Mouse (Mus musculus) forebrain, embryonic 13.5 days (tissue): ENCODE data around the gene Btbd19. TPM values are rescaled to one million over a fixed set of nuclear protein-coding genes. Genes with fewer than 3 reads are reported as not detected.

Source experiments
- ATAC-seq: fragments of 200-750 bp; cut with Nextera tagmentation; 2 replicates; pipeline ENCODE4 v1.8.0; 2017
- H3K27ac ChIP-seq: fragments of 300-500 bp; sonication (generic); 2 replicates; pipeline ENCODE4 v1.5.1; 2015; ENCODE audit warnings: inconsistent platforms, mild to moderate bottlenecking, moderate library complexity
- H3K27me3 ChIP-seq: fragments of 300-500 bp; sonication (generic); 2 replicates; pipeline ENCODE4 v1.6.1; 2015; ENCODE audit warnings: mild to moderate bottlenecking, inconsistent platforms
- H3K36me3 ChIP-seq: fragments of 300-500 bp; sonication (generic); 2 replicates; pipeline ENCODE4 v1.6.1; 2015; ENCODE audit warnings: mild to moderate bottlenecking, inconsistent platforms; ENCODE audit not compliant: poor library complexity, severe bottlenecking
- H3K4me1 ChIP-seq: fragments of 300-500 bp; sonication (generic); 2 replicates; pipeline ENCODE4 v1.6.1; 2015; ENCODE audit warnings: inconsistent platforms
- H3K4me2 ChIP-seq: fragments of 300-500 bp; sonication (generic); 2 replicates; pipeline ENCODE4 v1.6.1; 2015; ENCODE audit warnings: inconsistent platforms, mild to moderate bottlenecking, moderate library complexity
- H3K4me3 ChIP-seq: fragments of 300-500 bp; sonication (generic); 2 replicates; pipeline ENCODE4 v1.5.1; 2015; ENCODE audit warnings: mild to moderate bottlenecking, inconsistent platforms
- H3K9ac ChIP-seq: fragments of 300-500 bp; sonication (generic); 2 replicates; pipeline ENCODE4 v1.6.1; 2015; ENCODE audit warnings: mild to moderate bottlenecking, inconsistent platforms
- H3K9me3 ChIP-seq: fragments of 300-500 bp; sonication (generic); replicated peaks from 2 replicates; pipeline ENCODE4 v1.6.1; 2016; ENCODE audit warnings: inconsistent platforms
- WGBS: fragments of 180-500 bp; shearing (Covaris S2); methylation state at CpG from one replicate; pipeline ENCODE4 v1.1.7; 2015; 5-methylcytosine and 5-hydroxymethylcytosine counted together
- polyA plus RNA-seq: library from polyadenylated mRNA; unstranded; fragments of >200 nt; fragmentation: Nextera tagmentation; extraction: Ambion mirVana; gene quantifications from 2 replicates; pipeline ENCODE4 v1.2.1, GENCODE M21; 2015

Btbd19 gene
- polyA plus RNA-seq, 1 experiment from 2014 or later = 3.1 TPM

DNA sequence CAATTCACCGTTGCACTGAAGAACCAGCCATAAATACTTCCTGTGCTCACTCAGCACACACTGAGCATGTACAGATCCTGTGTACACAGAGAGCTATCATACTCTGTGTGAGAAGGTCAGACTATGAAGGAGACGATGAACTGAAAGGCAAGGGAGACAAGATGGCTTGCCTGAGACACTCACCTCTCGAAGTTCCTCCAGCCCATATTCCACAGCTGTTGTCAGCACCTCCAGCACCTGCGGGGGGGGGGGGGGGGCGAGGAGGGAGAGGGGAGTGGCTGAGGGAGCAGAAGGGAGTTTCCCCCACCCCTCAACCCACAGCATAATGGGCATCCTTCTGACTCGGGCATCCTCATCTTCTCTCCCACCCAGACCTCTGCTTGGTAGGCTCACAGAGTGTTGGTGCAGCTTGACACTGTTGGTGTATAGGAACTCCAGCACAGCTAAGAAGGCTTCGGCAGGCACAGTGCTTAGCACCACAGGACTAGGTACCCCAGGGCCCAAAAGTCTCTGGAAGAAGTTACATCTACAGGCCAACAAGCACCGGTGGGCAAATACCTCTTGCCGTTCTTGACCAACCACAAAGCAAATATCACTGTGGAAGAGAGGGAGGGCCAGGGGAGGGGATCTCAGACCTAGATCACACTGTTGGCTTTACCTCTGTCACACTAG lies 1.8 kb downstream of the Btbd19 start:
- WGBS = 87% methylated on average over 7 of the region's 9 CpGs
- peaks cover 30% of the 10 kb centered on the region for H3K4me1 ChIP-seq
- no peak overlapping the region for H3K27ac ChIP-seq
- H3K9ac ChIP-seq = no peak overlapping the region
- no peak for ATAC-seq
- H3K36me3 ChIP-seq = peaks cover 7% of the 10 kb centered on the region
- H3K4me2 ChIP-seq = no peak overlapping the region
- H3K4me3 ChIP-seq = no peak overlapping the region
- no peaks in the 10 kb centered on the region for H3K9me3 ChIP-seq
- no peaks in the 10 kb centered on the region for H3K27me3 ChIP-seq

DNA sequence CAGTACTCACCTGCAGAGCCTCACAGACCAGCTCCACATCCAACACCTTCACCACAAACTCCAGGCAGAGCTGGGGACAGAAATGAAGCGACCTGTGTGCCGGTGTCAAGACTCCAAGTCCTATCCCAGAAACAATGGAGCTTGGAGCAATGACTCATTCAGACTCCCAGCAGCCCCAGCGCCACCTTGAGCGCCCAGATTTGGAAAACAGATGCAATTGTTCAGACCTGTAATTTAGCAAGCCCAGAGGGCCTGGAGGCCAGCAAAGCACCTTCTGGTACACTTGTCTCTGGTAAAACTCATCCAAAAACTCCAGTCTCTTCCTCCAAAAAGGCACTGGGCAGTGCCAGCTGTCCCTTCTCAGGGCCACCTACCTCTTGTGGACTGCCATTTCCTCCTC lies 3.3 kb downstream of the Btbd19 start:
- Histone ChIP-seq H3K27ac (no peak overlapping the region), H3K27me3 (no peaks in the 10 kb centered on the region), H3K4me2 (no peak overlapping the region), H3K9ac (no peak overlapping the region), H3K36me3 (no peaks in the 10 kb centered on the region), H3K4me3 (no peak overlapping the region), H3K4me1 (peaks cover 30% of the 10 kb centered on the region), H3K9me3 (no peaks in the 10 kb centered on the region)
- WGBS = 76% methylated on average over 4 of the region's 4 CpGs
- ATAC-seq = no peak

DNA sequence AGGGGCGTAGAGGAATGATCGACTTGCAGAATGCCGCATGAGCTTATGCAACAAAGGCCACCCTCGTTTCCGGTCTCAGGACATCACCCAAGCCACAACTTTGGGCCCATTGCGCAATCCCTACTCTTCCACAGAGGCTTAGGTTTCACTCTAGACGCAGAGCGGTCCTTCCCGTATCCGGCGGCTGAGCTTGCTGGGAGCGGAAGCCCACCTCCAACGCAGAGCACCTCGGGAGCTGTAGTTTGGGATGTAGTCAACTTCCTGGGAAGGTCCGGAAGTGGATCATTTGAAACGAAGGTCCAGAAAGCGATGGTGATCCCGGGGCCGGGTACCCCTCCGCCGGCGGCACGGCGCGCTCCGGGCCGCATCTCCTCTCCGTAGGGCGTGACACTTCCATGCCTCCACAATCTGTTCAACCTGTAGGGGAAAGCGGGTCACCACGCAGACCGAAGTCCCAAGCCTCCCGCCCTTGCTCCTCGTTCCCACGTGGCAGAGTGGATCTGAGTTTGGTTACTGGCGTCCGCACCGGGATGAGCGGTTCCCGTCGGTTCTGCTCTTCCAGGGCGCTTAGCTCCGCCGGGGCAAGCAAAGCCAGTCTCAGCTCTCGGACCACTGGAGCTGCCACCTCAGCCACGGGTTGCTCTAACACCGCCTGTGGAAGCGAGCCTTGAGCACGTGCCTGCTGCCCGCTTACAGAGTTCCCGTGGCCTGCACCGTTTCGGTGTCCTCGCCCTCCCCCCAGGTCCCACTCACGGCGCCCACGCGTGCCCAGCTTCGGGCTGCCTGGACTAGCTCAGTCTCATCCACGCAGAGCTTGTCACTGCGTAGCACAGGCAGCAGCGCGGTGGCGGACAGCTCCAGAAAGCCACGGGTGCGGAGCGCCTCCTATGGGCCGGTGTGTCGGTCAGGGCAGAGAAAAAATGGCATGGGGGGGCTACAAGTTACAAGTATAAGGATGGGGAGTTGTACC lies 4.8 kb downstream of the Btbd19 start:
- Histone ChIP-seq H3K27me3 (no peaks in the 10 kb centered on the region), H3K4me3 (peak overlapping the region; percentile 53), H3K9ac (peak overlapping the region; percentile 74), H3K27ac (peak overlapping the region; percentile 84), H3K4me2 (peak overlapping the region; percentile 99), H3K4me1 (peaks cover 23% of the 10 kb centered on the region), H3K36me3 (no peaks in the 10 kb centered on the region), H3K9me3 (no peaks in the 10 kb centered on the region)
- WGBS = under 1% methylated on average over 67 of the region's 69 CpGs
- peak; percentile 96 for ATAC-seq

DNA sequence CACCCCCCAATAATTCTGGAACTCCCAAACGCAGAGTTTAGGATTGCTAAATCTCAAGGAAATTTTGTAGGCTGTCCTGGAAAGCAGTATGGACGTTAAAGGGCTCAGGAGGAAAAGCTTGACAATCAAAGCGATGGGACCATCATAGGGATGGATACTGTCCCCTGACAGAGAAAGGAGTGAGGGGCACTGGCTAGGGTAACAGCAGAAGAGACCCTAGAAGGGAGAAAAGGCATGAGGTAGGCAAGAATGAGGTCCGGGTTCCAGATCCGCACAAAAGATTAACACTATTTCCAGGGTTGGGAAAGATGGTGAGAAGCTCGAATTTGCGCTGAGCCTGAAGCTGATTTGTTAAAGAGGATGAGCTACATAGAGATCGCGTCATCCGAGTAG lies 5.5 kb downstream of the Btbd19 start:
- Histone ChIP-seq H3K36me3 (no peaks in the 10 kb centered on the region), H3K4me1 (peaks cover 16% of the 10 kb centered on the region), H3K9ac (peak overlapping the region; percentile 74), H3K27me3 (no peaks in the 10 kb centered on the region), H3K27ac (peak overlapping the region; percentile 84), H3K4me3 (peak overlapping the region; percentile 53), H3K9me3 (no peaks in the 10 kb centered on the region), H3K4me2 (peak overlapping the region; percentile 99)
- peak; percentile 25 for ATAC-seq
- 7% methylated on average over 10 of the region's 10 CpGs for WGBS

DNA sequence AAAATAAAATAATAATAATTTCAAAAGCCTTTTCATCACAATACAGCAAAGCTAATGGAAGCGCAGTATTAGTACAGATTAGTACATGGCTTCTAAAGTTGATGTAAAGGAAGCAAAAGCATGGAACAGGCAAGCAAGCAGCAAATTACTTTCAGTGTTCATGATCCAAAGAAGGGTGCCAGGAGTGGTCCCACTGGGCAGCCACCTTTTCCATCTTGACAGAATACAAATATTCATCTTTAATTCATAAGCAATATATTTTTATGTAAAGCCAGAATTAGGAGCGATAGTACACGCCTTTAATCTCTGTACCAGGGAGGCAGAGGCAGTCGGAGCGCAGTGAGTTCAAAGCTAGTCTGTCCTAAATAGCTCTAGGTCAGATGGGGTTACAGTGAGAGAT lies 5.9 kb downstream of the Btbd19 start:
- H3K4me2 ChIP-seq = peak overlapping the region; percentile 99
- 74% methylated on average over 5 of the region's 5 CpGs for WGBS
- no peaks in the 10 kb centered on the region for H3K27me3 ChIP-seq

DNA sequence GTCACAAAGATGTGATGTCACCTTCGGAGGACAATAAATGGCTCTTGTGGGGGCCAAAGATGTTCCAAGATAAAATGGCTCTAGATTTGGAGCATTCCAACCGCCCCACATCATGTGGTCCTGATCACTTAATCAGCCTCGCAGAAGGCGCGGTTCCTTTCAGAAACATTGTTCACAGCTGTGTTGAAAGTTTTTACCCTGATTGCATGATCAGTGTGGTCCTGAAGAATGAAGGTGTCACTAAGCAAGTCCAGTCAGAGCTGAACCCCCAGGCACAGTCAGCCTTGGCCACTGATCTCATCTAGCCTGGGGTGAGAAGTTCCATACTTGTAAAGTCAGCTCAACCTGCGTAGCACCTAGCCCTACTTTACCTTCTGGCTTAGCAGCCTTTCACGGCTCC lies 7.6 kb downstream of the Btbd19 start:
- 92% methylated on average over 7 of the region's 7 CpGs for WGBS
- Histone ChIP-seq H3K9ac (no peak overlapping the region), H3K4me2 (no peak overlapping the region), H3K36me3 (0 out of 2 replicates have a peak, but pooled peaks cover 8% of the 10 kb centered on the region), H3K4me3 (no peak overlapping the region), H3K27ac (no peak overlapping the region), H3K4me1 (peaks cover 8% of the 10 kb centered on the region), H3K9me3 (no peaks in the 10 kb centered on the region), H3K27me3 (no peaks in the 10 kb centered on the region)
- no peak for ATAC-seq

More for the DNA sequence above, 5.9 kb downstream of the Btbd19 start:
- ATAC-seq = peak; percentile 3; the same call in 1 of the 2 replicates
- H3K36me3 ChIP-seq = 0 out of 2 replicates have a peak, but pooled peaks cover 2% of the 10 kb centered on the region
- peak overlapping the region; percentile 74 for H3K9ac ChIP-seq
- H3K9me3 ChIP-seq = no peaks in the 10 kb centered on the region
- H3K4me1 ChIP-seq = peaks cover 12% of the 10 kb centered on the region
- peak overlapping the region; percentile 84 for H3K27ac ChIP-seq
- peak overlapping the region; percentile 53 for H3K4me3 ChIP-seq

DNA sequence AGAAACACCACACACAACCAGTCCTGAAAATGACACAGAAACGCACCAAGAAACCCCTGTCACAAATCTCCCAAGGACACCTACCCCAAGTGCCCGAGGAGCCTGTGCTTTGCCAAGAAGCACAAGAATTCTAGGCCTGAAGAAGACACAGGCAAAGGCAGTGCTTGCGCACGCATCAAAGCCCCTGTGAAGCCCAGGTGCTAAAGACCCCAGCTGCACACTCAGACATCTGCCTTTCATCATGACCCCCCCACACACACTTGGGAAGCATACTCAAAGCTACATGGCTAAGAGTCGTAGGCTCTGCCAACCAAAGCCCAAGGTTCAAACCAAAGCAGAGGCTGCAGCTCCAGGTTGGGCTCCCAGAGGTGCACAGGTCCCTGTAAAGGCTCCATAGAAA lies 9.9 kb downstream of the Btbd19 start:
- H3K4me1 ChIP-seq = peaks cover 6% of the 10 kb centered on the region
- H3K4me2 ChIP-seq = no peak overlapping the region
- no peak overlapping the region for H3K9ac ChIP-seq
- no peak for ATAC-seq
- no peaks in the 10 kb centered on the region for H3K27me3 ChIP-seq
- H3K4me3 ChIP-seq = no peak overlapping the region
- WGBS = 86% methylated on average over 5 of the region's 5 CpGs
- H3K9me3 ChIP-seq = no peaks in the 10 kb centered on the region
- no peak overlapping the region for H3K27ac ChIP-seq
- H3K36me3 ChIP-seq = peaks cover 21% of the 10 kb centered on the region

DNA sequence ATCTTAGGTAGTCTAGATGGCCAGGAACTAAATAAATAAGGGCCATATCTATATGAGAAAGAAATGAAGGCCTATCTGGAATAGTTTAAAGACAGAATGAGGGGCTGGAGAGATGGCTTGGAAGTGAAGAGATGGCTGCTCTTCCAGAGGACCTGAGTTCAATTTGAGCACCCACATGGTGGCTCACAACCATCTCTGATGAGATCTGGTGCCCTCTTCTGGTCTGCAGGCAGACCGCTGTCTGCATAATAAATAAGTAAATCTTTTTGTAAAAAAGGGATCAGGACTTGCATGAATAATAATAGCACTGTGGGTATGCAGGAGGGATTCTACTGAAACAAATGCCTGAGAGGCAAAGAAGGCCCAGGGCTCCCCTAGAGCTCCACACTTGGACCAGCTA lies 12.3 kb downstream of the Btbd19 start:
- H3K9me3 ChIP-seq = no peaks in the 10 kb centered on the region
- no peak overlapping the region for H3K4me3 ChIP-seq
- no peaks in the 10 kb centered on the region for H3K27me3 ChIP-seq
- no peak for ATAC-seq
- H3K4me1 ChIP-seq = no peaks in the 10 kb centered on the region
- WGBS = 77% methylated on average over 1 of the region's 1 CpGs
- H3K4me2 ChIP-seq = no peak overlapping the region
- peaks cover 44% of the 10 kb centered on the region for H3K36me3 ChIP-seq
- H3K27ac ChIP-seq = no peak overlapping the region
- no peak overlapping the region for H3K9ac ChIP-seq

DNA sequence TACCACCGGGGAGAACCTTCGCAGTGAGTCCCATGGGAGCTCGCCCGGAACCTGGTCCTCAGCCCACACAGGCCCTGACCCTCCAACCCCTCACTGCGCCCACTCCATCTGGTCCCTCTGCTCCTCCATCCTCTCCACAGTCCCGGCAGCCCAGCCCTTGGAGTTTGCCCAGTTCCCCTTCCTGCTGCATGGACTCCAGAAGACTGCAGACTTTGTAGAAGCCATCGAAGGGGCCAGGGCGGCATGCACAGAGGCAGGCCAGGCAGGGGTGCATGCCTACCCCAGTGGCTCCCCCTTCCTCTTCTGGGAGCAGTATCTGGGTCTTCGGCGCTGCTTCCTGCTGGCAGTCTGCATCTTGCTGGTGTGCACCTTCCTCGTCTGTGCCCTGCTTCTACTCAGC lies 14.5 kb downstream of the Btbd19 start:
- Histone ChIP-seq H3K9me3 (no peaks in the 10 kb centered on the region), H3K27me3 (no peaks in the 10 kb centered on the region), H3K9ac (no peak overlapping the region), H3K36me3 (peaks cover 50% of the 10 kb centered on the region), H3K27ac (no peak overlapping the region), H3K4me2 (no peak overlapping the region), H3K4me1 (0 out of 2 replicates have a peak, but pooled peaks cover under 1% of the 10 kb centered on the region), H3K4me3 (no peak overlapping the region)
- no peak for ATAC-seq
- 96% methylated on average over 11 of the region's 11 CpGs for WGBS

DNA sequence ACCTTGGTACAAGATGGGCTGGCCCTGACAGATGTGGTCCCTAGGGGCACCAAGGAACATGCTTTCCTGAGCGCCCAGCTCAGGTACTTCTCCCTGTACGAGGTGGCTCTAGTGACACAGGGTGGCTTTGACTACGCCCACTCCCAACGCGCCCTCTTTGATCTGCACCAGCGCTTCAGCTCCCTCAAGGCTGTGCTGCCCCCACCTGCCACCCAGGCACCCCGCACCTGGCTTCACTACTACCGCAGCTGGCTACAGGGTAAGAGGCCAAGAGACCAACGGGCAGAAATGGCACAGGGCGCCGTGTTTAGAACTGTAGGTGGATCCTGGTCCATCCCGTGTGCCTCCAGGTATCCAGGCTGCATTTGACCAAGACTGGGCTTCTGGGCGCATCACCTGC lies 15.3 kb downstream of the Btbd19 start:
- no peak for ATAC-seq
- H3K27me3 ChIP-seq = no peaks in the 10 kb centered on the region
- peaks cover 50% of the 10 kb centered on the region for H3K36me3 ChIP-seq
- H3K4me1 ChIP-seq = peaks cover 8% of the 10 kb centered on the region
- H3K4me3 ChIP-seq = no peak overlapping the region
- H3K9me3 ChIP-seq = no peaks in the 10 kb centered on the region
- no peak overlapping the region for H3K9ac ChIP-seq
- no peak overlapping the region for H3K27ac ChIP-seq
- H3K4me2 ChIP-seq = no peak overlapping the region
- WGBS = 95% methylated on average over 13 of the region's 13 CpGs

DNA sequence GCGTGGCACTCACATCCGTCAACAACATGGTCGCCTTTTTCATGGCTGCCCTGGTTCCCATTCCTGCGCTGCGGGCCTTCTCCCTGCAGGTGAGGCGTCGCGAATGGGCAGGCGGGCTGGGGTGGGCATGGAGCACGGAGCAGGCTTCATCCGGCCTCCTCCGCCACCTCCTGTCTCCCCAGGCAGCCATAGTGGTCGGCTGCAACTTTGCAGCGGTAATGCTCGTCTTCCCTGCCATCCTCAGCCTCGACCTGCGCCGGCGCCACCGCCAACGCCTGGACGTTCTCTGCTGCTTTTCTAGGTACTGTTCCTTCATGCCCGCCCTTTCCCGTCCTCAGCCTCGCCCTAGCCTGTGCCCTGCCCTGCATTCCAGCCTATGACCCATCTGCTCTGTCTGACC lies 16.2 kb downstream of the Btbd19 start:
- peaks cover 46% of the 10 kb centered on the region for H3K36me3 ChIP-seq
- H3K9ac ChIP-seq = no peak overlapping the region
- WGBS = 93% methylated on average over 25 of the region's 25 CpGs
- no peak overlapping the region for H3K27ac ChIP-seq
- no peak overlapping the region for H3K4me2 ChIP-seq
- no peak for ATAC-seq
- no peaks in the 10 kb centered on the region for H3K9me3 ChIP-seq
- H3K4me3 ChIP-seq = no peak overlapping the region
- H3K4me1 ChIP-seq = peaks cover 17% of the 10 kb centered on the region
- no peaks in the 10 kb centered on the region for H3K27me3 ChIP-seq

DNA sequence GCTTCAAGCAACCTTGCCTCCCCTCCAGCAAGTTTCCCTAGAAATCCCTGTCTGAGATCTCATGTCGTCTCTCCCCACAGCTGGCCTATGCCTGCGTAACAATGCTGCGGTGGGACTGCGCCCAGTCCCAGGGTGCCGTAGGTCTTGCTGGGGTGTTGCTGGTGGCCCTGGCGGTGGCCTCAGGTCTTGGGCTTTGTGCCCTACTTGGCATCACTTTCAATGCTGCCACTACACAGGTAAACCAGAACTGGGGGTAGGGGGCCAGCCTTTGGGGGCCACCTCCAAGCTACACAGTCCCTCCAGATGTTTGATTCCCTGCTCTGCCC lies 17.0 kb downstream of the Btbd19 start:
- ATAC-seq = no peak
- Histone ChIP-seq H3K27ac (no peak overlapping the region), H3K9me3 (no peaks in the 10 kb centered on the region), H3K36me3 (peaks cover 42% of the 10 kb centered on the region), H3K9ac (no peak overlapping the region), H3K4me3 (no peak overlapping the region), H3K4me1 (peaks cover 17% of the 10 kb centered on the region), H3K27me3 (no peaks in the 10 kb centered on the region), H3K4me2 (no peak overlapping the region)
- WGBS = 96% methylated on average over 6 of the region's 6 CpGs
